Mouse (Mus musculus): ENCODE data around the gene Adprm. TPM values are rescaled to one million over a fixed set of nuclear protein-coding genes. Genes with fewer than 3 reads are reported as not detected.

Adprm gene
- polyA plus RNA-seq, 1 experiment from 2014 or later: 34.8 TPM

- 4% methylated on average over 12 of the region's 12 CpGs for WGBS
Observed at GRCm38 (mm10) chr11:67020948-67021347, 31.4 kb downstream of the Adprm start.

GRCm38 (mm10) chr11:67019711-67020475, 32.5 kb downstream of the Adprm start:
- H3K9ac ChIP-seq: no peak overlapping the region
- peaks cover 12% of the 10 kb centered on the region for H3K27me3 ChIP-seq
- no peak overlapping the region for H3K4me2 ChIP-seq (replicated peaks)
- no peaks in the 10 kb centered on the region for H3K36me3 ChIP-seq
- H3K27ac ChIP-seq: no peak overlapping the region
- no peaks in the 10 kb centered on the region for H3K9me3 ChIP-seq
- ATAC-seq (ENCODE audit: low FRiP score, low read depth): no peak
- WGBS: 64% methylated on average over 7 of the region's 7 CpGs
- H3K4me3 ChIP-seq: no peak overlapping the region
- peaks cover 12% of the 10 kb centered on the region; the same call in 1 of the 2 replicates for H3K4me1 ChIP-seq

More at GRCm38 (mm10) chr11:67020948-67021347, 31.4 kb downstream of the Adprm start:
- ATAC-seq (ENCODE audit: low FRiP score, low read depth): no peak
- H3K4me1 ChIP-seq: peaks cover 17% of the 10 kb centered on the region; the same call in 1 of the 2 replicates
- no peak overlapping the region for H3K9ac ChIP-seq
- peak overlapping the region; percentile 28 for H3K4me3 ChIP-seq
- peak overlapping the region; percentile 59 for H3K4me2 ChIP-seq (replicated peaks)
- H3K27me3 ChIP-seq: peaks cover 12% of the 10 kb centered on the region
- H3K36me3 ChIP-seq: no peaks in the 10 kb centered on the region
- H3K9me3 ChIP-seq: no peaks in the 10 kb centered on the region
- H3K27ac ChIP-seq: no peak overlapping the region

GRCm38 (mm10) chr11:67017801-67018591, 34.4 kb downstream of the Adprm start:
- Histone ChIP-seq H3K9me3 (no peaks in the 10 kb centered on the region), H3K4me2 (replicated peaks) (peak overlapping the region; percentile 11; the same call in 1 of the 2 replicates), H3K27ac (no peak overlapping the region), H3K4me3 (no peak overlapping the region), H3K9ac (no peak overlapping the region), H3K36me3 (no peaks in the 10 kb centered on the region), H3K4me1 (peaks cover 12% of the 10 kb centered on the region; the same call in 1 of the 2 replicates), H3K27me3 (peaks cover 12% of the 10 kb centered on the region)
- ATAC-seq (ENCODE audit: low FRiP score, low read depth): no peak
- 10% methylated on average over 12 of the region's 12 CpGs for WGBS

GRCm38 (mm10) chr11:67011635-67012034, 40.8 kb downstream of the Adprm start:
- Histone ChIP-seq H3K4me2 (replicated peaks) (no peak overlapping the region), H3K27me3 (no peaks in the 10 kb centered on the region), H3K4me3 (no peak overlapping the region), H3K27ac (no peak overlapping the region), H3K4me1 (no peaks in the 10 kb centered on the region; the same call in 1 of the 2 replicates), H3K9ac (no peak overlapping the region), H3K36me3 (no peaks in the 10 kb centered on the region), H3K9me3 (no peaks in the 10 kb centered on the region)
- 43% methylated on average over 4 of the region's 4 CpGs for WGBS
- no peak for ATAC-seq (ENCODE audit: low FRiP score, low read depth)

- Histone ChIP-seq H3K4me3 (no peak overlapping the region), H3K27me3 (no peaks in the 10 kb centered on the region), H3K4me2 (replicated peaks) (no peak overlapping the region), H3K36me3 (no peaks in the 10 kb centered on the region), H3K4me1 (no peaks in the 10 kb centered on the region; the same call in 1 of the 2 replicates), H3K9ac (no peak overlapping the region), H3K9me3 (no peaks in the 10 kb centered on the region), H3K27ac (no peak overlapping the region)
- WGBS: 7% methylated on average over 8 of the region's 8 CpGs
- ATAC-seq (ENCODE audit: low FRiP score, low read depth): no peak
Observed at GRCm38 (mm10) chr11:67010430-67010829, 42.0 kb downstream of the Adprm start.

- Histone ChIP-seq H3K9ac (no peak overlapping the region), H3K27me3 (no peaks in the 10 kb centered on the region), H3K36me3 (no peaks in the 10 kb centered on the region), H3K4me3 (no peak overlapping the region), H3K4me1 (no peaks in the 10 kb centered on the region; the same call in 1 of the 2 replicates), H3K9me3 (no peaks in the 10 kb centered on the region), H3K4me2 (replicated peaks) (no peak overlapping the region), H3K27ac (no peak overlapping the region)
- no peak for ATAC-seq (ENCODE audit: low FRiP score, low read depth)
- WGBS: 93% methylated on average over 4 of the region's 4 CpGs
Observed at GRCm38 (mm10) chr11:67008528-67008927, 43.9 kb downstream of the Adprm start.

- Histone ChIP-seq H3K4me2 (replicated peaks) (no peak overlapping the region), H3K4me1 (no peaks in the 10 kb centered on the region; the same call in 1 of the 2 replicates), H3K4me3 (no peak overlapping the region), H3K27me3 (no peaks in the 10 kb centered on the region), H3K27ac (no peak overlapping the region), H3K9me3 (no peaks in the 10 kb centered on the region), H3K9ac (no peak overlapping the region), H3K36me3 (no peaks in the 10 kb centered on the region)
- 83% methylated on average over 8 of the region's 8 CpGs for WGBS
- ATAC-seq (ENCODE audit: low FRiP score, low read depth): no peak
Observed at GRCm38 (mm10) chr11:67007961-67008360, 44.4 kb downstream of the Adprm start.

GRCm38 (mm10) chr11:67002911-67003310, 49.5 kb downstream of the Adprm start:
- no peaks in the 10 kb centered on the region for H3K9me3 ChIP-seq
- no peak overlapping the region for H3K9ac ChIP-seq
- H3K27ac ChIP-seq: no peak overlapping the region
- WGBS: 72% methylated on average over 2 of the region's 2 CpGs
- no peak for ATAC-seq (ENCODE audit: low FRiP score, low read depth)
- no peaks in the 10 kb centered on the region for H3K27me3 ChIP-seq
- H3K4me3 ChIP-seq: no peak overlapping the region
- H3K4me1 ChIP-seq: 0 out of 2 replicates have a peak, but pooled peaks cover 4% of the 10 kb centered on the region
- H3K36me3 ChIP-seq: no peaks in the 10 kb centered on the region
- H3K4me2 ChIP-seq (replicated peaks): no peak overlapping the region

- WGBS: 50% methylated on average over 1 of the region's 1 CpGs
- Histone ChIP-seq H3K4me2 (replicated peaks) (no peak overlapping the region), H3K9me3 (no peaks in the 10 kb centered on the region), H3K9ac (no peak overlapping the region), H3K27ac (no peak overlapping the region), H3K4me3 (no peak overlapping the region), H3K4me1 (0 out of 2 replicates have a peak, but pooled peaks cover 4% of the 10 kb centered on the region), H3K27me3 (no peaks in the 10 kb centered on the region), H3K36me3 (no peaks in the 10 kb centered on the region)
- ATAC-seq (ENCODE audit: low FRiP score, low read depth): no peak
Observed at GRCm38 (mm10) chr11:67001717-67002116, 50.7 kb downstream of the Adprm start.

- H3K9me3 ChIP-seq: no peaks in the 10 kb centered on the region
- 77% methylated on average over 4 of the region's 4 CpGs for WGBS
- ATAC-seq (ENCODE audit: low FRiP score, low read depth): no peak
- H3K4me2 ChIP-seq (replicated peaks): no peak overlapping the region
- H3K36me3 ChIP-seq: no peaks in the 10 kb centered on the region
- H3K27me3 ChIP-seq: no peaks in the 10 kb centered on the region
- H3K9ac ChIP-seq: no peak overlapping the region
- no peak overlapping the region for H3K4me3 ChIP-seq
- no peak overlapping the region for H3K27ac ChIP-seq
- 0 out of 2 replicates have a peak, but pooled peaks cover 4% of the 10 kb centered on the region for H3K4me1 ChIP-seq
Observed at GRCm38 (mm10) chr11:67000671-67001070, 51.7 kb downstream of the Adprm start.

- WGBS: 85% methylated on average over 14 of the region's 14 CpGs
- no peak for ATAC-seq (ENCODE audit: low FRiP score, low read depth)
Observed at GRCm38 (mm10) chr11:66998467-66999403, 53.7 kb downstream of the Adprm start.

More at GRCm38 (mm10) chr11:66998467-66999403, 53.7 kb downstream of the Adprm start:
- no peaks in the 10 kb centered on the region for H3K36me3 ChIP-seq
- H3K27me3 ChIP-seq: no peaks in the 10 kb centered on the region
- H3K9ac ChIP-seq: no peak overlapping the region
- H3K4me1 ChIP-seq: 0 out of 2 replicates have a peak, but pooled peaks cover 4% of the 10 kb centered on the region
- H3K9me3 ChIP-seq: no peaks in the 10 kb centered on the region
- no peak overlapping the region for H3K4me3 ChIP-seq
- H3K27ac ChIP-seq: no peak overlapping the region
- no peak overlapping the region for H3K4me2 ChIP-seq (replicated peaks)

Data from limb, embryonic 13.5 days (tissue).